Mouse (Mus musculus): ENCODE measurements around the gene Zbtb7b.
A peak's percentile ranks its signal among the peaks of the same experiment; 100 is the strongest.

The Zbtb7b gene

DNA sequence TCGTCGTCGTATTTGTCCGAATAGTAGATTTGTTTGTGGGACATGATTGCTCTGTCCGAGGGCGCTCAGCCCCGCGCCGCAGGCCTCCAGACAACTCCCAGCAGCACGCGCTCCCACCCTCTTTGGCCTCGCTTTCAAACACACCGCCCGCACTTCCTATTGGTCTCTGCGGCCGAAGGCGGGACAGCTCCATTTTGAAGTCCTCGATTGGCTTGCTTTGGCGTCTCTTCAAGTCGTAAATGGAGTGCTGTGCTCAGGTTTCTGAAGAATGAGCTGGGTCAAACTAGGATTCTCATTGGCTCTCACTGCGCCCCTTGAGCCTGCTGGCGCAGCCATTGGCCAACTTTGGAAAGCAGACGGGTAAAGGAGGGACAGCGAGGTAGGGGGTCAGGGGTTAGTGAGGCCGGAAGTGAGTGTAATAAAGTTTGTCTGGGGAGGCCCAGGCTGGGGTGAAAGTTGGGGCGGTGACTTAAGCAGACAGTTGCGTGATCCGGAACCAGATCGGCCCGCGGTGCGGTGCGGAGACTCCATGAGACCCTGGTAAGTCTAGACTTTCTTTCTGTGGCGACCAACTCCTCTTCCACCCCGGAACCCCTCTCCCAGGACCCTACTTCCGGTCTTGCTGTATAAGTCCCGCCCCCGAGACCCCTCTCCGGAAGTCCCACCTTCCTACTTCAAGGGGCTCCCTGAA, 23.7 kb upstream of the Zbtb7b start, which contains the start of the genes Cks1b and Shc1:
Gene Cks1b (minus strand): TSS at position 214 of the 691 bp plus-strand sequence.
Gene Shc1 (plus strand): TSS at position 274 of the 691 bp plus-strand sequence.
- peak; percentile 96 to 97 for DNase-seq (ENCODE audit: low spot score in 2 of 2)

DNA sequence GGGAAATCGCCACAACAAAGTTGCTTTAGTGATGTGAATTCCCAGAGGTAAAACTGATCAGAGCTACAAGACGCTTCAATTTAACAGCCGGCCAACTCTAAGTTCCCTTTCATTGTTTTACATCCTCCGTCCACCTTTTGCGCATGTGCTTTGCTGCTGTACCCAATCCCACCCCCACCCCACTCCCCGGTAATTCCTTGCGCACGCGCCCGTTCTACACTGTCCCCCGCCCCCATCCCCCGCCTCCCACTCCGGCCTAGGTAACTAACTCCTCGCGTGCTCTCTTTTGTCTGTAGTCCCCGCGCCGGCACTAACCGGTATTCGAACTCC, 23.2 kb upstream of the Zbtb7b start:
- no peak for DNase-seq (ENCODE audit: low spot score in 2 of 2)

DNA sequence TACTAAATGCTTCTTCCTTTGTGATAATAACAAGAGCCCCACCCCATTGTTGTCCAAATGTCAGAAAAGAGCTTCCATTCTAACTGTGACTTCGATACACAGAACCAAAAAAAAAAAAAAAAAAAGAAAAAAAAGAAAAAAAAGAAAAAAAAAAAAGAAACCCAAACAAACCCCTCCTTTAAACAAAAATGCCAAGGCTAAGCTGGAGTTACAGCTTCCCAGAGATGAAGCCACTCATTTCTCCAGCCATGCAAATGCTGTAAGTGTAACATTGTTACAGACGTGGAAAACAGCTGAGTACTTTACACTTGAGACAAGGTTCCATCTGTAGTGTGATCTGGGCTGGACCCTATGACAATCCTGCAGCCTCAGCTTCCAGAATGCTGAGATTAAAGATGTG, 22.6 kb upstream of the Zbtb7b start:
- DNase-seq (ENCODE audit: low spot score in 2 of 2), result no peak

DNA sequence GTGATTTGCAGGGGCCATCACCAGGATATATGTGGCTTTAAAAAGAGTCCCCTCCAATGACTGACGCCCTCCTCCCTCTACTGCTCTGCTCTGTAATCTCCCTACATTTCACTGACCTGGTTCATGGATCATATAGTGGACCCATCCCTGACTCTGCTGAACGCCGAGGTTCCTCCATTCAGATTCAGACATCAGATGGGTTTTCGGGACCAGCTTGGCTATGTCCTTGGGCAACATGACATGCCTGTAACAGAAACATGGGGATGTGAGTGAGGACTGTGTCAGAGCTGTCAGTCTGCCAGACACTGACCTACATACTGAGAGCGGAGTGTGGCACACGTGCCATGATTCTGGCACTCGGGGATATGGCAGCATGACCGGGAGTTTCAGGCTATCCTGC, 21.6 kb upstream of the Zbtb7b start:
- no peak for DNase-seq (ENCODE audit: low spot score in 2 of 2)

DNA sequence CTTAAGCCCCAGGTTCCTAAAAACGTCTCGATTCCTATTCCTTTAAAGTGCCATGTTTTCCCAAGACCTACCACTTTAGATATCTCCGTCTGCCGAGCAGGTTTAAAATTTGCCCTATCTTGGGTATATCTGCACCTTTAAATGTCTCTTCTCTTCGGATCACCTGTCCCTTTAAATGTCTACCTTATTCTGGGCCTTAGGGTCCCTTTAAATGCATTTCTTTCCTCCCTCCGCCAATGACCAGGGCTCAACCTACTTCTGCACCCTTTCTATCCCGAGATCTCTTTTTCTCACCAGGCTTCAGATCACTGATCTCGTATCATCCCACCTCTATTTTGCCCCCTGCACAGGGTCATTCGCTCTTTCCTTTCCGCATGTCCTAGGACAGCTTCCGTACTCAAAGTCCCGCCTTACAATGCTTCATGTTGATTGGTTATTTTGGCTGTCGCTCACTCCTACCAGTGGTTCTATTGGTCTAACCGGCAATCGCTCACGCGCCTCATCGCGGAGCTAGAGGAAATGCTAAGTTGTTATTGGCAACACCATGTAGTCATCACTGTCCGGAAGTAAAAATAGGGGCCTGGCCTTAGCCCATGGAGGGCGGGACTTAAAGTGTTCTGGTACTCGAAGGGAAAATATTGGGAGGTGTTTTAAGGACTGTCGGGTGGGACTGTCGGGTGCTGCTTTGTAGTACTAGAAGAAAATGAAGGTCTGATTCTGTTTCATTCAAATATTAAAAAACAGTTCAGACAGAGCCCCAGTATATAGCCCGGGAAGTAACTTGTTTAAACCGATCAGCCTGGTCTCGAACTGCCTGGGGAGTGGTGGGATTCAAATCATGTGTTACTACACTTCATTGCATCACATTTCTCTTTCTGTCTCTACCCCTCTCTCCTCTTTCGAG, 17.2 kb upstream of the Zbtb7b start, which contains the start of gene Flad1:
Gene Flad1 (minus strand): TSS at position 381 of the 904 bp plus-strand sequence.
- peak; percentile 97 to 99 for DNase-seq (ENCODE audit: low spot score in 2 of 2)

DNA sequence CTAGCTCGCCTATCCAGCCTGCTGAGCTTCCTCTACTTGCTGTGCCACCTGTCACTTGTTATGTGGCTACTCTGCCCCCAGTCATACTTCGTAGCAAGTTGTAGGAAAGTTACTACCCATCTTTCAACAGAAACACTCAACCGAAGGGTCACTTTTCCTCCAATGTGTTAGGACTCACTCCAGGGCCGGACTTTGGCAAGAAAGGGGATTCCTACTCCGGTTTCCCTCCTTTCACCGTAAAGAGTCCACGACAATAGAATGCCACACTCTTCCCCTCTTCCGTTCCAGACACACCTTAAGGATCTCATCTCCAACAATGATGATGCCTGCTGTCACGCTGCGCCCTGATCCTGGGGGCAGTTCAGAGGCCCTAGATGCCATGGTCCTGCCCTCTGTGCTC, 16.3 kb upstream of the Zbtb7b start:
- DNase-seq (ENCODE audit: low spot score in 2 of 2), result no peak

DNA sequence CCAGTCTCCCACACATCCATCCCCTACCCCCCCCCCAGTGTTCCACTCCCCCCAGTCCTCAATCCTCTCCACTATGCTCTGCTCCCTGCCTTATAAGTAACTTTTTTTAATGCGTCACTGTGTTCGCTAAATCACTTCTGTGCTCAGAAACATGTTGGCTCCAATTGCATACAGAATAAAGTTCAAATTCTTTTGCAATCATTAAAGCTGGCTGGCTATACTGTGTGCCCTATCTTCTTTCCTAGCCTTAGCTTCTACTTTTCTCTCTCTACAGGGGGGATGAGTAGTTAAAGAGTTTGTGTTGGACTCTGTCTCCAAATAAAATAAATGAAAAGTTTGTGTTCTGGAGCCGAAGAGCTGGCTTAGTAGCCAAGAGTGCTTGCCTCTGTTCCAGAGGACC, 15.1 kb upstream of the Zbtb7b start:
- DNase-seq (ENCODE audit: low spot score in 2 of 2), result no peak

DNA sequence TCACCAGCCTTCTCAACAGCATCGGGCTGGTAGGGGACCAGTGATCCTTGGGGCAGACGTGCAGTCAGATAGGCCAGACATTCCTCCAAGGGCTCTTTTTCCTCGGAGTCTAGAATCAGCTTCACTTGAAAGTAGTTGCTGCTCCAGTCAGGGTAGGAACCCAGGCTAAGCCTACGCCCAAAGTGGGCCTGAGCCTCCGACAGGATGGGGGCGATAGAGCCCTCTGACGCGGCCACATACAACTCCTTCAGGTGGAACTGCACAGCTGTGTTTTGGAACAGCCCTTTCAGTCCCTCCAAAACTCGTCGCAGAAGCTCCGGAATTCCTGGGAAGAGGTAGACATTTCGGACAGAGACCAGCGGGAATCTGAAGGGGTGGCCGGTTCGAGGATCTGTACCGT, 13.9 kb upstream of the Zbtb7b start:
- DNase-seq (ENCODE audit: low spot score in 2 of 2), result no peak

DNA sequence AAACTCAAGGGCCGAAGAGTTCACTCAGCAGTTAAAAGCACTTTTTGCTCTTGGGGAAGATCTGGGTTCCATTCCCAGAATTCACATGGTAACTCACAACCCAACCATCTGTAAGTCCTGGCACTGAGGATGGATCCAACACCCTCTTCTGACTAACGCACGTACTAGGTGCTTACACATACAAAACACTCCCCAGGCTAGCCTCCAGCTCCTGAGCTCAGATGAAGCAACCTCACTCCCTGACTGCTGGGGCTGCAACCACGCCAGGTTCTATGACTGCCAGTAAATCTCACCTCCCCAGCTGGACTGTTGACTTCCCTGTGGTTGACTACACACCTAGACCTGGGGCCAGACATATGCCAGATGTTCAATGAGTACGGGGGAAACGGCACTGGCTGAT, 12.3 kb upstream of the Zbtb7b start:
- no peak for DNase-seq (ENCODE audit: low spot score in 2 of 2)

DNA sequence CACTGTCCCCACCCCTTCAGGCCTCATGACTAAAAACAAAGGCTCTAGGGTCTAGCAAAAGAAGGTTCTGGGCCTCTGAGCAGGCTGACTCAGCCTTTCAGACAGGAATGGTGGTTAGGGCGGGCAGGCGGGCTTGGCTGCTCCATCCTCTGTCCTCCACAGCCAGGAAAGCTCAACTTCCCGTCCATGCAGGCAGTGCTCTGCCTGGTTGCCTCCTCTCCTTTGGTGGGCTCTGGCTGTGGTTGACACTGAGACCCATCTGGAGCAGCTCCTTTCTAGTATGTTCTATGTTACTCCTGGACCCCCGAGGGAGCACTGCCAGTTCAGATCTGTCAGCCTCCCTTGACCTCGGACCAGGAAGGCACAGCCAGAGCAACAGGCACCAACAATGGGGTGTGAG, 8.1 kb upstream of the Zbtb7b start, which contains the start of gene Lenep:
Gene Lenep (minus strand): TSS at position 101 of the 400 bp plus-strand sequence.
- no peak for DNase-seq (ENCODE audit: low spot score in 2 of 2)

DNA sequence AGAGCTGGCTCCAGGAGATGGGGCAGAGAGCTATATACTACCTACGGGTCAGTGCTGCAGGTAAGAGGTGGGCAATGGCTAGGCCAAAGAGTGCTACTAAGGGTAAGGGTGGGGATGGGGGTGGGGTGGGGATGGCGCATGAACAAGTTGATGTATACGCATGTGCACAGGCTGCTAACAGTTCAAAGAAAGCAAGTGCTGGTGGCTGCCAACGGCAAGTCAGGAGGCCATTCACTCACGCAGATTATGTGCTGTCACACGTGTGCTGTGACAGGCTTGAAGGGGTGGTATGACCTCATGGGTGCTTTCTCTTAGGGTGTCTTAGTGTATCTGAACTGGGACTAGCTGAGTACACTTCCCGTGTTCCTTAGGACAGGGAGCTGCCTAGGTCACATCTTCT, 6.8 kb upstream of the Zbtb7b start:
- DNase-seq (ENCODE audit: low spot score in 2 of 2), result no peak

DNA sequence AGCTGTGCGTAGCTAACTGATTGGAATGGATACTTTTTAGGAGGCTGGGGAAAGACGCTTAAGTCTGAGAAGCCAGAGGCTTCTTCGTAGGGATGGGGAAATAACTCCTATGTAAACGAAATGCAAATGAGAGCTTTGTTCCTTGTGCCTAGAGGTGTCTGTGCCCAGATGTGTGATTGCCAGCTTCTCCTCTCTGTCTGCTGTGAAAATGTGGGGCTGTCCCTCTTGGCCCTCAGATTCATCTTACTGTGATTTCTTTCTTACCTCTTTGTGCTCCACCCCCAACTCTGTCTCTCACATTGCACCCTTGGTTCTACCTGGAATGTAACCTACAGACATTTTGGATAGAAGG, 2.1 kb upstream of the Zbtb7b start:
- no peak for DNase-seq (ENCODE audit: low spot score in 2 of 2)

DNA sequence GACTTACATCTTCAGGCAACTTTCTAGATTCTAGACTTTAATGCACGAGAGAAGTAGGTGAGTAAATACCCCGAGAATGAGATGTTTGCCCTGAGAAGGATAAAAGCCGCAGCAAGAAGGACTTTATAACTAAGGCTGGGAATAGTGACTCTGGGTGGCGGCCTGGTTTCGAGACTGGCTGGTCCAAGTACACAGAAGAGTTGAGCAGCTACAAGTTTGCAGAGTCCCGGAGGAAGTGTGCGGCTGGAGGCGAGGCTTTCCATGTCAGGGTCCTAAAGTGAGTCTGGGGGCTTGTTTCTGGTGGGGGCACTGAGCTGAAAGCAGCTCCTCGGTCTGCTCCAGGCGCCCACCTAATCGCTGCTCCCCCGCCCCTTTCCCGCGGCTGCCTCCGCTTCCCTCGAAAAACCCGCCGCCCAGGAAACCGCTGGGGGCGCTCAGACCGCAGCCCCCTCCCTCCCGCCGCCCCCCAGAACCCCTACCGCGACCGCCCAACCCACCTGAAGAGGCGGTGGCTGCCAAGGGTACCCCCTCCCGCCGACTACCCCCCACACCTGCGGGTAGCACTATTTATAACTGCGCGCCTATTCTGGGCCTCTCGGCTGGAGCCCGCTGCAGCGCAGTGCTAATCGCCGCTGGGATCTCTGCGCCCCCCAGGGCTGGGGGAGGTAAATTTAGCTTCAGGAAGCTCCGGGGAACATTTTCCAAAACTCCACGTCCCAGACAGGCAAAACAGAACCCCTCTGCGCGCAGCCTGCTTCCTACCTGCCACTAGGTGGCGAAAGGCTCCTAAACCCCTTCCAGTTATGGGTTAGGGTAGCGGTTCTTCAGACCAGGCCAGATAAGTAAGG, 1.5 kb upstream of the Zbtb7b start:
- DNase-seq (ENCODE audit: low spot score in 2 of 2), result peak; percentile 55 to 58

DNA sequence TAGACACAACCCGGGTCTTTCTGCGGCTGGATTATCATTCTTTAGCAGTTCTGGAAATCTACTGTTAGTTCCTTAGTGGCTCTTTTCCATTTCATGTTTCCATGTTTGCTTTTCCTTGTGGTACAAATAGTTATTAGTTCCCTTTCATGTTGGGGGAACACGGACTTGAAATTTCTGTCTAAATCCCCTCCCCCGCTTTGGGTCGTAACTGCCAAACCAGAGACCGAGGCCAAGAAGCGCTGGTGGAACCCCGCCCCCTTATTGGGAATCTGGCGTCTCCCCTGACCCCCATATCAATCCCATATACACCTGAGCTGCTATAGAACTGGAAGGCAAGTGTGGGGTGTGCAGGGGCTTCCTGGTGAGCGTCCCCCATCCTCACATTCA, 836 bp upstream of the Zbtb7b start:
- no peak for DNase-seq (ENCODE audit: low spot score in 2 of 2)

DNA sequence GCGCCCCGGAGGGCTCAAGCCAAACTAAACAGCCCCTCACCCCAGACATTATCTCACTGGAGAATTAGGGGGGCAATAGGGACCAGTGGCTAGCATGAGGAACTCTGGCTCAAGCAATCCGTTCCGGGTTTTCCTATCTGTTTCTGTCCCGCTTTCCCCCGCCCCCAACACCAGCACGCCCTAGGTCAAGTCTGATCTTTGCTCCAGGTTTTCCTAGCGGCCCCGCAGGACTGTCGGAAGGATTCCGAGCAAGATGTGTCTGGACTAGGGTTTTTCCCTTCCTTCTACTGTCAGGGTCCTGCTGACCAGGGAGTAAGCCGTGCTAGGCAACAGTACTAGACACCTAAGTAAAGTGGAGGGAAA, 299 bp upstream of the Zbtb7b start:
- peak; percentile 46 to 70 for DNase-seq (ENCODE audit: low spot score in 2 of 2)

DNA sequence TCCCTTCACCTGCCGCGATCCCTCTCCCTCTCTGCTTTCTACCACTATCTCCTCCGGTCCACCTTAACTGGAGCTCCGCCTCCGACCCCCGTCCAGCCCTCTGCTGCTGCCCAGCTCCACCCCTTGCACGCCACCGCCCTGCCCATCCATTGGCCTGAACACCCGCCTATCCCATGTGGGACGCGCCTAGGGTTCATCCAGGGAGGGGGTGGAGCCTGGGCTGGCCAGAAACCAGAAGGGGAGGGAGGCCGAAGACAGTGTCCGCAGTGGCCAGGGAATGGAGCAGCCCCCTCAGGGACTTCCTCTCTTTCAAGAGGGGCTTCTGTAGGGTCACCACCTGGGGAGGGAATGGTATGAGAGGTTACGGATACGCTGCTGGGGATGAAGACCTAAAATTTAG, 971 bp downstream of the Zbtb7b start:
- peak; percentile 98 for DNase-seq (ENCODE audit: low spot score in 2 of 2)

DNA sequence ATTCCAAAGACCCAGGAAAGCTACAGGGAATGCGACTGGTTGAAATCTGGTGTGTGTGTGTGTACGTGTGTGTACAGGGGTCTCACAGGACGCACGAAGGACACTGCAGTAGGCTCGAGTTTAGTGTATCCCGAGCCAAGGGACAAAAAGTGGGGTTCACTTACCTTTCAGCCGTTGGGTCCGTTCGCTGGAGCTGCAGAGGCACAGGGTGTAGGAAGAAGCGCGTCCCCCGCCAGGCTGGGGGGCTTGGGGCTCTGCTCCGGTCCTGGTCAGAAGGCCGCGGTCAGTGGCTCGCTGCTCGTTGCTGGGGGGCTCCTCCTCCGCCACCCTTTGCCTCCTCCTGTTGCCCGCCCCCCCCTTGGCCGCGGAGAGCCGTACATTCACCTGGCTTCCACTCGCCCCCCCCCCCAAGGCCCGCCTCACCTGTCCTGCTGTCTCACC, 1.7 kb downstream of the Zbtb7b start:
- DNase-seq (ENCODE audit: low spot score in 2 of 2), result peak; percentile 27 to 36

DNA sequence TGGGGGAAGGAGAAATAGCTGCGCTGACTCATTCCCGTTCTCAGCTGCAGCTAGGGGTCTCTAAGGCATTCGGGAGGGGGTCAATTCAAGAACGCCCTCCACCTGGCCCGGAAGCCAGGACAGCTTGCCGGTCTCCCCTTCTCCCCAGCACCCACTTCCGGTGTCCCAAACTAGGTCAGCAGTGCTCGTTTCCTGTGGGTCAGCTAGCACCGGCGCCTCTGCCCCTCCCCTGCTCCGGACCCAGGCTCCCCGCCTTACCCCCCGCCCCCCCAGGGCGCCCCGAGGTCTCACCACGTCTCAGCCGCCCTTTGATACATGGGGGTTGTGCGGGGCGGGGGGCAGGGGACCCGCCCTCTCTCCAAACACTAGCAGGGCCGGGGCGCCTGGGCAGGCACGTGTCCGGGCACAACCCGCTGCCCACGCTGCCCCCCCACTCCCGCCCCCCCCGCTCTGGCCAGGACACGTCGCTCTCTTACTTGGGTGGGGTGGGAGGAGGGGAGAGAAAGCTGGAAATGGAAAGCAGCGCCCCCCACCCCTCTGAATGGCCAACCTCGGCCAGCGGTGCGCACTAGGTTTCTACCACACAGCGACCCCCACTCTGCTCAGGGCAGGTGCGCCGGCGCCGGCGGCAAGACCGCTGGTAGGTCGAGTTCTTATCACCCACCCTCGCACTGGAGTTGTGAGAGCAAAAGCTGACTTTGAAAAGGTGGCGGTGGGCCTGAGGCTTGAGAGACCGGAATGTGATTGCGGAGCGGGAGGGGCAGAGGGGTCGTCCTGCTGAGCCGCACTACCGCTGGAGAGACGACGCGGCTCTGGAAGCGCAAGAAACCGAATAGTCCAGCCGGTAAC, 2.7 kb downstream of the Zbtb7b start:
- DNase-seq (ENCODE audit: low spot score in 2 of 2), result peak; percentile 41 to 45

DNA sequence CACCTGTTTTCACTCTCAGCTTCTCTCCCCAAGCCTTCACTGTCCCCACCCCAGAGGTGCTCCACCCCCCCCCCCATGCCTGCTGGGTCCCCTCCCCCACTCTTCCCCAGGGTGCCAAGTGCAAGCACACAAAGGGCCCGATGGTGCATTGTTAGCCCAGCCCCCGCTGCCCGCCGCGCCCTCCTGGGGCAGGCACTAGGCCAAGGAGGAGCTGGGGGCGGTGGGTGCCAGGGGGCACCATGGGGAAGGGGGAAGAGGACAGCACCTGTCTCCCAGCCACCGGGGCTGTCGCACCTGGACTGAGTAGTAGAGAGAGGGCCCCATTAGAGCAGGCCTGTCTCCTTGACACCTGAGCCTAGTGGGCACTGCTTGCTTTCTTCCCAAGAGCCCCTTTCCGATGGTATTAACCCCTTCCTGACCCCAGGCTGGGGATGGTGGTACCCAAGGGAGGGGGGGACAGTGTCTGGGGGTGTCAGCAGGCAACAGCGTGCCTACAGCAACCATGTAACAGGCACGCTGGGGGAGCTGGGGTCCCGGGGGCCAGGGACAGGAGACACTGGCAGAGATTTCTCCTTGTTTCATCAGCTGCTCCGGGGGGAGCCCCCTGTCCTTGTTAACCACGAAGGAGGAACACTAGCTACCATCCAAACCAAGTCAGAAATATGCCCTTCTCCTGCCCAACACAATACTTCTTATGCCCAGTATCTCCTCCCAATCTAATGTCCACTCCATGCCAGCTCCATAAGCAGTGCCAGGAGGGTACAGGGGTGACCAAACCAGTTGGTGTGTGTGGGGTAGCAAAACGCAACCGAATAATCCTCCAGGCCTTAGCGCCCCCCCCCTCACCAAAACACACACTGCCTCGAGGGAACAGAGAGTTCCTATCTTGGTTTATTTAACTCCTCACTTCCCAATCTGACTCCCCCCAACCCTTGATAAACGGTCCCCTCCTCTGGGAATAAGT, 3.6 kb downstream of the Zbtb7b start:
- peak; percentile 70 to 75 for DNase-seq (ENCODE audit: low spot score in 2 of 2)

DNA sequence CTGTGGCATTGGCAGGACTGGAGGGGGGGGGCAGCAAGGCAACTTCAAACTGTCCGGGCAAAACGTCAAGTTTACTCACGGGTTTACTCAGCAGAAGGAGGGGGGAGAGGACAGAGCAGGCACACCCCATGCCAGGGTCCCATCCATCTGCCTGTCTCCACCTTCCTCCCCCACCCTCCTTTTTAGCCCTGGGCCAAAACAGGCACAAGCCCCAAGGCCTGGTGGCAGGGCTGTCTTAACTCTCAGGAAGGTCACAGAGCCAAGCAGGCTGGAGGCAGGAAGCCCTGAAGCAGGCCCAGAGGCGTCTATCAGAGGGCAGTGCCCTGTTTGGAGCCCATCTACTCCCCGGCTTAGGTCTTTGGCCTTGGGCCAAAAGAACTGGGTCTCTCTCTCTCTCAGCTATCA, 4.5 kb downstream of the Zbtb7b start:
- peak in 1 of 2 experiments; percentile 38 for DNase-seq (ENCODE audit: low spot score in 2 of 2)
